Mouse (Mus musculus): ENCODE results near the gene Kcnk5. TPM values are rescaled to one million over a fixed set of nuclear protein-coding genes. Genes with fewer than 3 reads are reported as not detected.
A peak's percentile ranks its signal among the peaks of the same experiment; 100 is the strongest.

Gene Kcnk5
- polyA plus RNA-seq, 1 experiment, result 4.3 TPM

- under 1% methylated on average over 24 of the region's 24 CpGs for WGBS
- peaks cover 3% of the 10 kb centered on the region; the same call in 1 of the 2 replicates for H3K4me1 ChIP-seq (ENCODE audit: control insufficient read depth, insufficient read depth, low read length)
- DNase-seq, result peak; percentile 38
- H3K4me3 ChIP-seq (replicated peaks; ENCODE audit: extremely low read depth, low read depth, low read length), result peak overlapping the region; percentile 95
- TF ChIP-seq POLR2A (IDR thresholded peaks at IDR 0.05; ENCODE audit: borderline replicate concordance, extremely low read depth, low read depth, low read length) (no peak), CTCF (IDR thresholded peaks at IDR 0.05; ENCODE audit: insufficient read depth, low read length) (no peak)
Observed at GRCm38 (mm10) chr14:20180751-20181162, 852 bp downstream of the Kcnk5 start.

GRCm38 (mm10) chr14:20180304-20180703, 1.3 kb downstream of the Kcnk5 start:
- WGBS, result 8% methylated on average over 6 of the region's 6 CpGs
- H3K4me3 ChIP-seq (replicated peaks; ENCODE audit: extremely low read depth, low read depth, low read length), result peak overlapping the region; percentile 95
- no peak for DNase-seq
- TF ChIP-seq CTCF (IDR thresholded peaks at IDR 0.05; ENCODE audit: insufficient read depth, low read length) (no peak), POLR2A (IDR thresholded peaks at IDR 0.05; ENCODE audit: borderline replicate concordance, extremely low read depth, low read depth, low read length) (no peak)
- peaks cover 3% of the 10 kb centered on the region; the same call in 1 of the 2 replicates for H3K4me1 ChIP-seq (ENCODE audit: control insufficient read depth, insufficient read depth, low read length)

- WGBS, result 61% methylated on average over 5 of the region's 5 CpGs
- DNase-seq, result no peak
- Histone ChIP-seq H3K4me3 (replicated peaks; ENCODE audit: extremely low read depth, low read depth, low read length) (no peak overlapping the region), H3K4me1 (ENCODE audit: control insufficient read depth, insufficient read depth, low read length) (peaks cover 3% of the 10 kb centered on the region; the same call in 1 of the 2 replicates)
- TF ChIP-seq CTCF (IDR thresholded peaks at IDR 0.05; ENCODE audit: insufficient read depth, low read length) (no peak), POLR2A (IDR thresholded peaks at IDR 0.05; ENCODE audit: borderline replicate concordance, extremely low read depth, low read depth, low read length) (no peak)
Observed at GRCm38 (mm10) chr14:20179731-20180280, 1.8 kb downstream of the Kcnk5 start.

- peaks cover 3% of the 10 kb centered on the region; the same call in 1 of the 2 replicates for H3K4me1 ChIP-seq (ENCODE audit: control insufficient read depth, insufficient read depth, low read length)
- WGBS, result 68% methylated on average over 3 of the region's 3 CpGs
- no peak for TF ChIP-seq CTCF (IDR thresholded peaks at IDR 0.05; ENCODE audit: insufficient read depth, low read length)
- no peak for TF ChIP-seq POLR2A (IDR thresholded peaks at IDR 0.05; ENCODE audit: borderline replicate concordance, extremely low read depth, low read depth, low read length)
- no peak overlapping the region for H3K4me3 ChIP-seq (replicated peaks; ENCODE audit: extremely low read depth, low read depth, low read length)
- DNase-seq, result no peak
Observed at GRCm38 (mm10) chr14:20179080-20179479, 2.5 kb downstream of the Kcnk5 start.

GRCm38 (mm10) chr14:20178593-20178992, 3.0 kb downstream of the Kcnk5 start:
- 37% methylated on average over 4 of the region's 4 CpGs for WGBS
- no peak overlapping the region for H3K4me3 ChIP-seq (replicated peaks; ENCODE audit: extremely low read depth, low read depth, low read length)
- no peak for DNase-seq
- TF ChIP-seq CTCF (IDR thresholded peaks at IDR 0.05; ENCODE audit: insufficient read depth, low read length) (no peak), POLR2A (IDR thresholded peaks at IDR 0.05; ENCODE audit: borderline replicate concordance, extremely low read depth, low read depth, low read length) (no peak)
- H3K4me1 ChIP-seq (ENCODE audit: control insufficient read depth, insufficient read depth, low read length), result peaks cover 3% of the 10 kb centered on the region; the same call in 1 of the 2 replicates

GRCm38 (mm10) chr14:20177494-20178123, 4.0 kb downstream of the Kcnk5 start:
- WGBS, result 57% methylated on average over 9 of the region's 9 CpGs
- no peak overlapping the region for H3K4me3 ChIP-seq (replicated peaks; ENCODE audit: extremely low read depth, low read depth, low read length)
- no peak for TF ChIP-seq CTCF (IDR thresholded peaks at IDR 0.05; ENCODE audit: insufficient read depth, low read length)
- TF ChIP-seq POLR2A (IDR thresholded peaks at IDR 0.05; ENCODE audit: borderline replicate concordance, extremely low read depth, low read depth, low read length), result no peak
- peak; percentile 52 for DNase-seq
- H3K4me1 ChIP-seq (ENCODE audit: control insufficient read depth, insufficient read depth, low read length), result peaks cover 5% of the 10 kb centered on the region

GRCm38 (mm10) chr14:20175705-20176104, 5.9 kb downstream of the Kcnk5 start:
- no peak for DNase-seq
- no peak overlapping the region for H3K4me3 ChIP-seq (replicated peaks; ENCODE audit: extremely low read depth, low read depth, low read length)
- H3K4me1 ChIP-seq (ENCODE audit: control insufficient read depth, insufficient read depth, low read length), result peaks cover 4% of the 10 kb centered on the region
- TF ChIP-seq POLR2A (IDR thresholded peaks at IDR 0.05; ENCODE audit: borderline replicate concordance, extremely low read depth, low read depth, low read length) (no peak), CTCF (IDR thresholded peaks at IDR 0.05; ENCODE audit: insufficient read depth, low read length) (no peak)
- WGBS, result 93% methylated on average over 4 of the region's 4 CpGs

GRCm38 (mm10) chr14:20175114-20175513, 6.5 kb downstream of the Kcnk5 start:
- TF ChIP-seq POLR2A (IDR thresholded peaks at IDR 0.05; ENCODE audit: borderline replicate concordance, extremely low read depth, low read depth, low read length) (no peak), CTCF (IDR thresholded peaks at IDR 0.05; ENCODE audit: insufficient read depth, low read length) (no peak)
- DNase-seq, result no peak
- peaks cover 4% of the 10 kb centered on the region for H3K4me1 ChIP-seq (ENCODE audit: control insufficient read depth, insufficient read depth, low read length)
- WGBS, result 77% methylated on average over 7 of the region's 7 CpGs
- H3K4me3 ChIP-seq (replicated peaks; ENCODE audit: extremely low read depth, low read depth, low read length), result no peak overlapping the region

- Histone ChIP-seq H3K4me3 (replicated peaks; ENCODE audit: extremely low read depth, low read depth, low read length) (no peak overlapping the region), H3K4me1 (ENCODE audit: control insufficient read depth, insufficient read depth, low read length) (peaks cover 4% of the 10 kb centered on the region)
- WGBS, result 77% methylated on average over 6 of the region's 6 CpGs
- TF ChIP-seq POLR2A (IDR thresholded peaks at IDR 0.05; ENCODE audit: borderline replicate concordance, extremely low read depth, low read depth, low read length) (no peak), CTCF (IDR thresholded peaks at IDR 0.05; ENCODE audit: insufficient read depth, low read length) (no peak)
- DNase-seq, result no peak
Observed at GRCm38 (mm10) chr14:20174696-20175095, 6.9 kb downstream of the Kcnk5 start.
